Mouse (Mus musculus): ENCODE results near the gene Gm13088.
"Not testable (repeated sequence)": the region's sequence is repeated elsewhere in the genome, so short reads cannot be mapped to it uniquely, and the experiment has no call there.

Gene Gm13088

DNA sequence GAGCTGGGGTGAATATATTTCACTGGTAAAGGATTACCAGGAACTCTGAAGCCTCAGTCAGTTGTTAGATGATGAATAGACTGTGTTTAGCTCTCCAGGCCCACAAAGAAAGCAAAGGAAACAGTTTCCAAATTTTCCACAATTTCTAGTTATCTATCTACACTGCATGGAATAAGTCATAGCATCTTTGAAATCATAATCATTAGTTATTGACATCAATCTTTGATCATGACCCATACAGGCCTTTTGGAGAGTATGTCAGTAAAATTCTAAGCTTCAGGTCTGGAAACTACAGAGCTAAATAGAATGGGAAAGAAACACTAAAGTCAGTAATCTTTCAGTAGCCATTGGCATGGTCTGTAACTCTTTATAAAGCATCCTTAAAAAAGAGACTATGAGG is at the start of gene Gm13088:
TSS of gene Gm13088 (minus strand) at position 101 of the 400 bp plus-strand sequence.
- in situ Hi-C loops (cut with MboI, MseI) = not testable (repeated sequence)

DNA sequence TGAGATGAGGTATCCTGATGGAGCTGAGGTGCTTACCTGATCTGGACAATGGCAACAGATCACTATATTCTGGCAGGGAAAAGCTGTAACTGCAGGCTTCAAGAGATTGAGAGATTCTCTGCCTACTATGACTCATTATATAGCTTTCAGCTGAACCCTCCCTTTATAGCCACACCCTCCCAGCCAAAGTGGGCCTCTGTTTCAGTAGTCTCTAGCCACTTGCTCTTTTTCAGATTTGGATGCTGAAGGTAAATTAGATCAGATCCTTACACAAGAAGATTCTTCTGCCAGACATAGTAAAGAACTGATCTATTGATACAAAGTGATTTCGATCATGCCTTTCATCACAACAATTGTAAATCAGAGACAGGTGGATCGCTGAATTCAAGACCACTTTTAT is 45.6 kb upstream of the Gm13088 start, which contains the start of gene Gm13089:
TSS of gene Gm13089 (minus strand) at position 101 of the 400 bp plus-strand sequence.
- in situ Hi-C loops (cut with MboI, MseI) = no loop called here

DNA sequence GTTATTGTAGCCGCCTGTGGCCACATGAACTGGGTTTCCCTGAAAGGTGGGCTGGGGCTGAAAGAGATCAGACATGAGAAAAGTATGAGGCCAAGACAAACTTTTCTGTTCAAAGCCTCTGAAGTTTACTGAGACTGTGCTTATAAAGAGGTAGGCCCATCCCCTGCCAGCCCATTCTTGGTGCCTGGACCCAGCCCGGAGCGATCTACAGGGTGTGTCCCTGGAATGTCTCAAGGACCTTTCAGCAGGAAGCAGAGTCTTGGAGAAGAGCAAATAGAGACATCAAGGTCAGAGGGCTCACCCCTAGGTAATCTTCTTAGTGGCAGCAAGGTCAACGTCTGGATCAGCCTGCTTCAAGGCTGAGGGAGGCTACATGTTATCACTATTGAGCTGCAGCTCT is 38.9 kb downstream of the Gm13088 start:
- in situ Hi-C loops (cut with MboI, MseI) = loop anchor here (5.0 kb wide), 1 partner anchor 279 kb away; no protein-coding TSS in a partner anchor

DNA sequence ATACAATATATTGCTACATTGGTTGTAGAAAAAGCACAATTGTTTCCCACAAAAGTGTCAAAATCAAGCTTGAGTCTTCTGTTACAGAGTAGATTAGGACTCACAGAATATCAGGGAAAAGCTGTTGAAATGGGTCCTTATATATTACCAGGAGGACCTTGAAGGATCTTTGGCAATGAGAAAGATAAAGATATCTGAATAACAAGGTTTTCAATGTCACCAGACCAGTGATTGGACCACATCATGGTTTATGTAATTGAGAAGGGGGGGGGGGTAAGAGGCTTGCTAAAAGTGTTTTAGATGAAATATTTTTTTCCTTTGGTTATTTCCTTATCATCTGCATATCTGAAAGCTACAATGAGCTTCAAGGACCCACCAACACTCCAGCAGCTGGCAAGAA is 42.3 kb downstream of the Gm13088 start, which contains the start of gene Gm13083:
TSS of gene Gm13083 (plus strand) at position 301 of the 400 bp plus-strand sequence.
- in situ Hi-C loops (cut with MboI, MseI) = loop anchor here (5.0 kb wide), 1 partner anchor 283 kb away; no protein-coding TSS in a partner anchor

DNA sequence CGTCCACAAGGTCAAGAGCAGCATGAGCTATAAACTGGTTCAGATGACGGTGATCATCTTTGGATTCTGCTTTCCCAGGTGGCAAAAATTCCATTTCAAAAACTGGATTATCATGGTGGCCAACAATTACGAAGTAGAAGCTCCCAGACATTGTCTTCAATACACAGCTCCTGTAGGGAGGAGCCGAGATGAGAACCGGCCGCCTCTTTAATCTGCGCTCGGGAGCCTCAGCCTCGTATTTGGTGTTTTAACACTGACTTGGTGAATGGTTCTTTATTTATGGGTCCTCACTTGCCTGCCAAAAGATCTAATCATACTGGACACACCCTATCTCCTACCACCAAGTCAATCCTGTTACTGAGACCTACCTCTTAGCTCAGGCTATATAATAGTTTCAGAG is 45.1 kb downstream of the Gm13088 start:
- in situ Hi-C loops (cut with MboI, MseI) = not testable (repeated sequence)
